Mouse (Mus musculus): Measurements from ENCODE around the gene Taf3.

Taf3 gene

DNA sequence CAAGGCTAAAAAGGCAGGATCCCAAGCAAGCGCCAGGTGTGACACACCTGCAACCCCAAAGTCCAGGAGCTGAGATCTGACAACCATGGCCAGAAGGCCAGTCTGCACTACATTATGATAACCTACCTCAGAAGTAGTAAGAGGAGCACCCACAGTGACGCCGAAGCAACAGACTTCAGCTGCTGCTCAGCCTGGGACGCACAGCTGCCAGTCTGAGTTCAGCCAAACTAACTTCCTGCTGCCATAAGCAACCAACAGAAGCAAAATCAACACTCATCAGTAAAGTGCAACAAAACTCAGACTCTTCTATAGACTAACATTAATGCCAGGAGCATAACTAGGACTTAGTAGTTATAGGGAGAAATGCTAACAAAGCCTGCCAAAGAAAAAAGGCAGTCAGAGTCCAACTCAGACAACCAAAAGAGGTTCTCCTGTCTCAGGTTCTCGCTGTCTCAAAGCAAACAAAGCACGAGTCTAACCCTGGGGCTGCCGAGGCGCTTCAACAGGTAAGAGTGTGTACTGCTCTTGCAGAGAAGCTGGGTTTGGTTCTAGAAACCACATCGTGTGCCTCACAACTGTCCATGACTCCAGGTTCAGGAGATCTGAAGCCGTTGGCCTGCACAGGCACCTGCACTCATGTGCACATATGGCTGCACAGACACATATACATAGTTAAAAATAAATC is 33.3 kb downstream of the Taf3 start:
- in situ Hi-C loops (cut with MboI, MseI) = loop anchor here (5.0 to 25.0 kb wide), 2 partner anchors 428 to 1338 kb away; no protein-coding TSS in a partner anchor

DNA sequence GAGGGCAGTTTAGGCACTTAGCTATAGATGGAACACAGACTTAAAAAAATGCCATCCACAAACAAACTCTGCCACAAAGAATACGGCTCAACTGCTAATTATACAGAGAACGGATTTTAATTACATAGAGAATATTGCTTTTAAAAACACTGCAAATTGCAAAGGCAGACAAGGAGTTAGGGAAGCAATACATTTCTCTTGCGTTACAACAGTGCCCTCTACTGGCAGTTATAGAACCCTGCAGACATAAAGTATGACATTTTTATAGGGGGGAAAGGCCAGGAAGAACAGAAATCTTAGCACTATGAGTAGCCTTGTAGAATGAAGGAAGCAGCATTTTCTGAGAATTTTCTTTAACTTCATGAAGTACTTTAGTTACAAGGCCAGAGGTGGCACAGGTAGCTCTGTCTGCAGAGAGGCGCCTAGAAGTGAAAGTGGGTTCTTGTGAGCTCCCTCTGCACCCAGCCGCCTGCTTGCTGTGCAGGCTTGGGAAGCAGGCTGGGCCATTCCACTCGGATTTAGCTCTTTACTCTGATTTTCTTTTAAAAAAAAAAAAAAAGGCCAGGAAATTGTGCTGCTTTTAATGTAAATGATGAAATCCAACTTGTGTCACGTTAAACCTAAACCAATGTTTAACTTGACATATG is 38.0 kb downstream of the Taf3 start:
- in situ Hi-C loops (cut with MboI, MseI) = loop anchor here (5.0 to 25.0 kb wide), 2 partner anchors 423 to 1333 kb away; no protein-coding TSS in a partner anchor

- in situ Hi-C loops (cut with MboI, MseI) = loop anchor here (5.0 to 25.0 kb wide), 3 partner anchors 115 to 1332 kb away; partner anchors contain the start of gene Gata3
These were observed 38.6 kb downstream of the Taf3 start for GRCm38 (mm10) chr2:10009671-10010254.

DNA sequence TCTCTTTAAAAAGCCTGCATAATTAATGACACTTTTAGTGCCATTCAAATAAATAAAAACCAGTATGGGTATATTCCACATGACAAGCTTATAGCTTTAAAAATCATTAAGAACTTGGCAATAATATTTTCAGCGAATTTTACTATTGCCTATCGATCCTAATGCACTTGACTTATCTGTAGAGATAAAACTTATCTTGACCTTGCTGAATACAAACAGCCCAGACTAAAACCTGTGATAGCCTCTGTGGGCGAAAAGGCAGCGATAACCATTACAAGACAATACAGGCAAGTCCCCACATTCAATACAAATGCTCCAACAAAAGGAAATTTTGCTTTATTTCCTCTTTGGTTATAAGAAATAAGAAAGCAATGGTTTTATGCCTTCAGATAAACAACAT is 39.8 kb downstream of the Taf3 start:
- in situ Hi-C loops (cut with MboI, MseI) = loop anchor here (10.0 to 25.0 kb wide), 2 partner anchors 114 to 421 kb away; partner anchors contain the start of gene Gata3

DNA sequence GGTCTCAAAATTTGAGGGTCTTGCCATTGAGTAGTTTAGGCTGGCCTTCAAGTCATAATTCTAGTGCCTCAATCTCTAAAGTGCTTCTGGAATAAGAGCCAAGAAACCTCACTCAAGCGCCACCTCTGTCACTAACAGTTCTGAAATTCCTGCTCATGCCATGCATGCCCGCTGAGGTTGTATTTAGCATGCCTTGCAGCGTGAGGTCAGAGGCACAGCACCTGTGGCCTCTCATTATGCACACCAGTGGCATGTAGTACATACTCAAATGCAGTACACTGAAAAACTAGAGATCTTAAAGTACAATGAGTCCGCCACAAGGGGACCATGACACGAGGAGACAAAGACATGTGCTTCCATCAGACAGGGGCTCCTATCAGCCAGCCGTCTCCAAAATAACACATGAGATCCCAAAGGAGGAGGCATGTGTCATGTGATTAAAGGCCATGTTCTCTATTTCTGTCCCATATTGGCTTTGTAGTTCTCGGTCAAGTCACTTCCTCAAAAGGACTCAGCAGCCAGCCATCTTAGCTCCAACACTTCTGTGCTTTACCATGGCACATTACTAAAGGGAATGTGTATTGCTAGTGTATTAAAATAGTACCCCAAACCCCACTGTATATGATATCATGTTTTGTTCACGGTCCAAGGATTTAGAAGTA is 43.3 kb downstream of the Taf3 start:
- in situ Hi-C loops (cut with MboI, MseI) = loop anchor here (10.0 to 25.0 kb wide), 2 partner anchors 110 to 418 kb away; partner anchors contain the start of gene Gata3

GRCm38 (mm10) chr2:10003358-10003757 is 45.0 kb downstream of the Taf3 start:
- in situ Hi-C loops (cut with MboI, MseI) = loop anchor here (10.0 to 25.0 kb wide), 2 partner anchors 109 to 416 kb away; partner anchors contain the start of gene Gata3

GRCm38 (mm10) chr2:10001591-10001990 is 46.8 kb downstream of the Taf3 start:
- in situ Hi-C loops (cut with MboI, MseI) = loop anchor here (10.0 to 25.0 kb wide), 2 partner anchors 107 to 414 kb away; partner anchors contain the start of gene Gata3

- in situ Hi-C loops (cut with MboI, MseI) = no loop called here
These were observed 50.9 kb downstream of the Taf3 start for GRCm38 (mm10) chr2:9997535-9997934.

DNA sequence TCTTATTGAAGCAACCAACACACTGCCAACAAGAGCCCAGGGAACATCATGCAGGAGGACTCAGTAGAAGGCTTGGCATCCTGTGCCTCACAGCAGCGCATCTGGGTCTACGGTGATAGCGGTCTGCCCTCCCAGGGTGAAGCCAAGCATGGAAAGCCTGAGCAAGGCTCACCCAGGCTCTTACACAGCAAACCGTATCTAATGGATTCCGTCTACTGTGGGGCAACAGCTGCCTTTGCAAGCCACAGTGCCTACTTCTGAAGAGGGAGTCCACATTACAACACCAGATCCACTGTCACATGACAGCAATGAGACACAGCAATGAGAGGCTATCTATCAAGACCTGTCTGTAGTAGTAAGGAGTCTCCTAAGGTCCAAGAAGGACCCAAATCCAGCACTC is 52.3 kb downstream of the Taf3 start:
- in situ Hi-C loops (cut with MboI, MseI) = no loop called here

- in situ Hi-C loops (cut with MboI, MseI) = no loop called here
These were observed 57.6 kb downstream of the Taf3 start for GRCm38 (mm10) chr2:9990690-9991229.

DNA sequence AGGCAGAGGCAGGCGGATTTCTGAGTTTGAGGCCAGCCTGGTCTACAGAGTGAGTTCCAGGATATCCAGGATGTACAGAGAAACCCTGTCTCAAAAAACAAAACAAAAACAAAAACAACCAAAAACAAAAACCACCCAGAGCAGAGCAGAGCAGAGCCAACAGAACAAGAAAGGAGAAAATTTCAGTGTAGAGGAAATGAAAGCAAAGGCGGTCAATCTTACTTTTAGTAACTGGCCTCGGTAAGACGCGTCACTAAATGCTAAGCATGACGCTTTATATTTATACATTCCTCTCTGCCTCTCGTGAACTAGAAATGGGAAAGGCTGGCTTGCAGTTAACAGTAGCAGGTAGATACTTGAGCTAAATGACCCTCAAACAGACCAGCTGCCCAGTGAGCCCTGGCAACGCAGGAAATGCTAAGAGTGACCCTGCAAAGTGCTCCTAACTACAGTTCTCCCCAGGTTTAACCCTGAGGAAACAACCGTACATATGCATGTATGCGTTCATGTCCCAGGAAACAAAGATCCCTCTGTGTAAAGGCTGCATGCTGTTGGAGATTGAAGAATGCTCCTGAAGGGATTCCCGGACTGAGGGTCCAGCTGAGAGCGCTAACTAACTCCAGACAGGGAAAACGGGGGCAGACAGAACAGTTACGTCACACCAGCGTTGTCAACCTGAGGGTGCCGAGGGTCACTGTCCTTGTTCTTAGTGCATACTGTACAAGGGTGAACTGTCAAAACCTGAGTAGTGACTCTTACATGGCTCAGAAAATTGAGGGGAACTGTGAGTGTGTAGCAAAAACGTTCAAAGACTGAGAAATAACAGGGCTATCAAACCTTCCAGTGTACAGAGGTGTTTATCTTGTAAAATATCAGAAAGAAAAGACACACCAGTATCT is 58.5 kb downstream of the Taf3 start:
- in situ Hi-C loops (cut with MboI, MseI) = no loop called here

- in situ Hi-C loops (cut with MboI, MseI) = no loop called here
These were observed 60.1 kb downstream of the Taf3 start for GRCm38 (mm10) chr2:9988290-9988689.

- in situ Hi-C loops (cut with MboI, MseI) = no loop called here
These were observed 62.4 kb downstream of the Taf3 start for GRCm38 (mm10) chr2:9985979-9986447.

- in situ Hi-C loops (cut with MboI, MseI) = no loop called here
These were observed 66.0 kb downstream of the Taf3 start for GRCm38 (mm10) chr2:9982446-9982845.

DNA sequence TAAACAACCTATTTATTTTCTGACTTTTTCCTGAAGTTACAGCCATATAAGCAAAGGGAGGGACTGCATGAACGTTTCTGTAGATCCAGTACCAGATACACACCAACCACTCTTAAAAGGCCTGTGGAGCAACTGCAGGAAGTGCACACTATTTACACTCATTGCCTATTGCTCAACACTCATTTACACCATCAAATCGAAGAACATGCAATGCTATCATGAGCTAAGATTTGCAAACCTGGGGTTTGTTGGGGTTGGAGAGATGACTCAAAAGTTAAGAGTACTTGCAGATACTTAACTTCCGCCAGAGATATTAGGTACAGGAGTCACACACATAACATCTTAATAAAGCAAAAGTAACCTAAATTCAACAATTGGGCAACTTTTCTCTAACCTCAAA is 76.5 kb downstream of the Taf3 start:
- in situ Hi-C loops (cut with MboI, MseI) = no loop called here

DNA sequence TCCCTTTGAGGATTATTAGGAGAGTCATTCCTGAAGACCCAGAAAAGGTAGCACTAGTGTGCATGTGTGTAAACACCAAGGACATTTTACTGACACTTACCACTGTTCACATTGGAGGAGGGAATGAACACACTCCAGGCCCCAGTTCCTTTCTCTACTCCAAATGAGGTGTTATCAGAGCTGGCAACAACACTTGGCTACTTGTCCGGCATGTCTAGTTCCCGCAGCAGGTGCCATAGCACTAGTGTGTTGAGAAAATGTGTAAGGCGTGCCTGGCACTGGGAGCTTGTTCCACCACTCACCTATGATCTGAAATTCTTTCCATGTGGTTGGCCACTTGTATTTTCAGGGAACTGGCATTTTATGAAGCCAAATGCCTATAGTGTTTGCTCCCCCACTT is 77.8 kb downstream of the Taf3 start:
- in situ Hi-C loops (cut with MboI, MseI) = no loop called here

DNA sequence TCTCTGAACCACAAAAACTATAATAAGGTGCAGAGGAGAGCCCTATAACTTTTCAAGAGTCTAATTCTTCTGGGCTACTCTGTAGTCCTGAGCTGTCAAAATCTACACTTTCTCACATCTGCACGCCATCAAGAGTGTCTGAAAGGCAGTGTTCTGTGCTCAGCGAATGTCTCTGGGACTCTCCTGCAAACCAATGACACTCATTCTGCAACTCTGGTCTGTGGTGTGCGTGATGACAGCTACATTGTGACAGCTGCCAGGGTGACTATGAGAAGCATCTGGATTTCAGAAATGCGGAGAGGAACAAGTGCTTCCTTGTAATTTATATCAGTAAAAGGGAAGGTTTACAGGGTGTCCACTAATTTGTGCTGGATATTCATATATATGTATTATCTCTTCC is 78.2 kb downstream of the Taf3 start:
- in situ Hi-C loops (cut with MboI, MseI) = no loop called here

DNA sequence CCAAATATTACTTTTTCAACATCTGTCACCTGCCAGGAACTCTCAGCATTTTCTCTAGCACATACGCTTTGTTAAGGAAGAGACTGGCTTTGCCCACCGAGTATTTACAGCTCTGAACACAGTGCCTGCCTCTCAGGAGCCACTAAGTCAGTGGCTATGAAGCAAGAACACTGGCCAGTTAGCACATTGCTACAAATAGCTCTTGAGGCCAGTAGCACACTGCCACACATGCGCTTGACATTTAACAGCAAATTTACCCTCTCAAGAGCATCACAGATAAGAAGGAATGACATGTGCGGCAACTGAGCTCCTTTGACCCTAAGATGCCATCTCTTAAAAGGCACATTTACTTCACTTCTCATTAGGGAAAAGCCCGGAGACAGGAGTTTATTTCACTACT is 78.7 kb downstream of the Taf3 start:
- in situ Hi-C loops (cut with MboI, MseI) = no loop called here

DNA sequence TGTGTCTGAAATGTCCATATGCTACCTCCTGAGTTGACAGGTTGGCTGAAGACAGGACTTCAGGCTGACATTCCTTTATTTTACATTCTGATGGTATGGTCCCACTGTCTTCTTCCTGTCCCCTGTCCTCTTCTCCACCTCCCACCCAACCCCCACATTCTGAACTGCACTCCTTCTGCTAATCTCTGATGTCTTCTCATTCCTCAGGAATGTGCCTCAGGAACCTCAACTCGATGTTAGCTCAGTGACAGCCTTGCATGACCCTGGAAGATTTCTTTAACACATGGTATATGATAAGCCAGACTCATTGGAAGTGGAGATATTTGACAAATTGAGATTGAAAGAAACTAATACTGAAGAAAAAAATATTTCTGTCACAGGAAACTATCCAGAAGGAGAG is 81.8 kb downstream of the Taf3 start:
- in situ Hi-C loops (cut with MboI, MseI) = no loop called here

DNA sequence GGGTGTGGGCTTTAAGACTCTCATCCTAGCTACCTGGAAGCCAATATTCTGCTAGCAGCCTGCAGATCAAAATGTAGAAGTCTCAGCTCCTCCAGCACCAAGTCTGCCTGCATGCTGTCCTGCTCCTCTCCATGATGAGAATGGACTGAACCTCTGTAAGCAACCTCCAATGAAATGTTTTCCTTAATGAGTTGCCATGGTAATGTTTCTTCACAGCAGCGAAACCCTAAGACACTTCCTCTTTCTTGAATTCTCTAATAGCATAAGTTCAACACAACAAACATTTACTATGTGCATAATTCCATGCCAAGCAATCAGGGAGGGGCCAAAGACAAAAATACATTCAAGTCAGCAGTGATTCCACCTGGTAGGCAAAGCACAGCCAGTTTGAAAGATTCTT is 82.8 kb downstream of the Taf3 start:
- in situ Hi-C loops (cut with MboI, MseI) = no loop called here

DNA sequence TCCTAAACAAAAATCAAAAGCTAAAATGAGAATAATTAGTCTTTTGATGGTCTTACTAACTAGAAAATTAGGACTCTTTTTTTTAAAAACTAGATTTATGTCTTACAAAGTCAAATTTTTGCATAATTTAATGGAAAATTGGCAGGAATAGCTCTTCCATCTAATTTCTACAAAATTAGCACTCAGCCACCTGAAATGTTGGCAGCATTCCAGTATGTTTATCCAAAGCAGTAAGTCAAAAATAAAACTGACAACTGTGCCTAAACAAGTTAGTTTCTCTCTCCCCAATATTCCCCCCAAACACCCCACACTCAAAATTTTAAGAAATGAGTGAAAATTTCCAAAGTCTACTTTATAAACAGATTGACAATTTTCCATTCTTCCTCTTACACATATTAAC is 85.5 kb downstream of the Taf3 start:
- in situ Hi-C loops (cut with MboI, MseI) = no loop called here
